Mouse (Mus musculus): ENCODE results near the gene Slc6a3.

- no peak for TF ChIP-seq CTCF (IDR thresholded peaks at IDR 0.05; ENCODE audit: borderline replicate concordance, insufficient read depth, low read length)
- TF ChIP-seq POLR2A (IDR thresholded peaks at IDR 0.05; ENCODE audit: low read depth, low read length) = no peak
Measured at GRCm38 (mm10) chr13:73626410-73626744, 89.8 kb downstream of the Slc6a3 start.

Measured in embryonic fibroblast, embryonic 13.5 days (primary cell).